In the genomic region with DNA sequence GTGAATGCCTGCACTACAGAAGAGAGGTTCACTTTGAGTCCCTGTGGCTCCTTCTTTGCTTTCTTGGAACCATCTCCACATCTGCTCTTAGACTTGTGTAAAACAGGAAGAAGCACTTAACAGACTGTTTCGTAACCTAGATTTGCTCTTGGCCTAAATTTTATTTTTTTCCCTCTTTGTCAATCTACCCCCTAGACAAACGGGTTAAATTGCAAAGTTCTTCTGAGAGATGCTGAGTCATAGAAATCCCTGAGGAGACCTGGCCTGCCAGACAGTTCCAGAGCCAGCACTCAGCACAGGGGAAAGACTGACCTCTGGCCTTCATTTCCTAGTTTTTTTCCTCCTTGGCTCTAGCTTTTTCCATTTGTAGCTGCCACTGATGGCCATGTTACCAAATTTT, we compare ENCODE assay signal across 11 mouse cellular contexts. TPM values are rescaled to one million over a fixed set of nuclear protein-coding genes. Genes with fewer than 3 reads are reported as not detected.
DNase-seq lines count a peak whose midpoint lies in the region; ATAC-seq and TF ChIP-seq lines count a peak whose summit lies in the region.
"Had no signal": no experiment of that assay in that cellular context is flagged by ENCODE, and none has a peak within 500 bp of the region (broad histone marks: within the 10 kb centered on the region; RNA-seq: fewer than 3 reads in every experiment).

No protein-coding gene starts in this region.

- 0 out of 2 replicates have a peak overlapping the region, but pooled peaks have one; percentile 16 for H3K27ac ChIP-seq in liver, adult 2 months (replicated peaks; ENCODE audit: insufficient read depth, low read depth, low read length)
- no peak overlapping the region for H3K27ac ChIP-seq in liver, embryonic 11.5 days (ENCODE audit: low read depth, low read length)
- no peak overlapping the region for H3K27ac ChIP-seq in forebrain, embryonic 16.5 days (ENCODE audit: low read length)
- H3K27ac ChIP-seq: liver, embryonic 12.5 days; midbrain, embryonic 13.5 days had no signal

- H3K9me3 ChIP-seq in liver, embryonic 11.5 days (ENCODE audit: control insufficient read depth, low read length), result no peaks in the 10 kb centered on the region
- H3K9me3 ChIP-seq in forebrain, embryonic 16.5 days (ENCODE audit: control insufficient read depth, low read length), result no peaks in the 10 kb centered on the region
- H3K9me3 ChIP-seq: liver, embryonic 12.5 days; midbrain, embryonic 13.5 days had no signal

- WGBS in liver, adult 2 months, result 2% methylated on average over 2 of the region's 2 CpGs
- WGBS in liver, embryonic 11.5 days, result 61% methylated on average over 2 of the region's 2 CpGs
- 66% methylated on average over 2 of the region's 2 CpGs for WGBS in forebrain, embryonic 16.5 days

- H3K79me2 ChIP-seq in liver, adult 2 months (ENCODE audit: control insufficient read depth, insufficient read depth, low read length), result peaks cover 4% of the 10 kb centered on the region; the same call in 1 of the 2 replicates

- no peak for TF ChIP-seq POLR2A in liver, adult 2 months (IDR thresholded peaks at IDR 0.05; ENCODE audit: extremely low read depth, insufficient read depth, low read length)

- peak; percentile 20 to 74 for DNase-seq in adrenal gland, adult (ENCODE audit: inconsistent age in 2 of 2, low spot score in 1 of 2)
- no peak for DNase-seq in adrenal gland, postnatal 4 days (ENCODE audit: low spot score in 2 of 2)
- peak; percentile 71 for DNase-seq in liver, adult 2 months (ENCODE audit: extremely low read depth, low read depth, low spot score)
- no peak for DNase-seq in liver, embryonic 11.5 days (ENCODE audit: low spot score)
- peak; percentile 26 for DNase-seq in gastrocnemius, postnatal 10 days
- DNase-seq in layer of hippocampus, postnatal 14 days (ENCODE audit: low spot score in 2 of 2), result no peak
- DNase-seq: layer of hippocampus, adult 9-11 months had no signal

- H3K4me3 ChIP-seq in liver, adult 2 months (ENCODE audit: insufficient read depth, low read depth, low read length), result no peak overlapping the region
- H3K4me3 ChIP-seq in liver, embryonic 11.5 days (ENCODE audit: low read depth, low read length), result no peak overlapping the region
- no peak overlapping the region for H3K4me3 ChIP-seq in forebrain, embryonic 16.5 days (replicated peaks; ENCODE audit: low read length)
- H3K4me3 ChIP-seq: liver, embryonic 12.5 days; midbrain, embryonic 13.5 days had no signal

- H3K36me3 ChIP-seq in liver, adult 2 months (ENCODE audit: control insufficient read depth, insufficient read depth, low read length), result no peaks in the 10 kb centered on the region; the same call in 1 of the 2 replicates
- no peaks in the 10 kb centered on the region for H3K36me3 ChIP-seq in liver, embryonic 11.5 days (ENCODE audit: control insufficient read depth, insufficient read depth, low read length)
- H3K36me3 ChIP-seq in forebrain, embryonic 16.5 days (ENCODE audit: control insufficient read depth, insufficient read depth), result no peaks in the 10 kb centered on the region
- H3K36me3 ChIP-seq: liver, embryonic 12.5 days; midbrain, embryonic 13.5 days had no signal

- TF ChIP-seq CTCF in liver, adult 2 months (IDR thresholded peaks at IDR 0.05; ENCODE audit: low read depth, low read length), result no peak

- H3K27me3 ChIP-seq in liver, adult 2 months (ENCODE audit: control insufficient read depth, insufficient read depth, low read length), result no peaks in the 10 kb centered on the region
- H3K27me3 ChIP-seq in liver, embryonic 11.5 days (replicated peaks; ENCODE audit: control insufficient read depth, insufficient read depth, low read length), result no peaks in the 10 kb centered on the region
- no peaks in the 10 kb centered on the region for H3K27me3 ChIP-seq in forebrain, embryonic 16.5 days (replicated peaks; ENCODE audit: control insufficient read depth, insufficient read depth, low read length)
- H3K27me3 ChIP-seq: liver, embryonic 12.5 days; midbrain, embryonic 13.5 days had no signal

- no peak for ATAC-seq in liver, embryonic 11.5 days (replicated peaks; ENCODE audit: low FRiP score)
- peak; percentile 88 for ATAC-seq in megakaryocyte progenitor cell, adult 5-6 weeks (replicated peaks; ENCODE audit: poor library complexity)
- ATAC-seq in forebrain, embryonic 16.5 days, result no peak
- ATAC-seq: liver, embryonic 12.5 days; midbrain, embryonic 13.5 days had no signal

- no peak overlapping the region for H3K9ac ChIP-seq in liver, adult 2 months (ENCODE audit: low read depth, low read length)
- H3K9ac ChIP-seq in liver, embryonic 11.5 days (ENCODE audit: low read depth, low read length), result no peak overlapping the region
- H3K9ac ChIP-seq in forebrain, embryonic 16.5 days (replicated peaks; ENCODE audit: low read depth, low read length), result no peak overlapping the region
- H3K9ac ChIP-seq: liver, embryonic 12.5 days; midbrain, embryonic 13.5 days had no signal

- H3K4me1 ChIP-seq in liver, adult 2 months (ENCODE audit: control insufficient read depth, insufficient read depth, low read length), result peaks cover 5% of the 10 kb centered on the region; the same call in 1 of the 2 replicates
- no peaks in the 10 kb centered on the region for H3K4me1 ChIP-seq in liver, embryonic 11.5 days (replicated peaks; ENCODE audit: control insufficient read depth, insufficient read depth, low read length)
- H3K4me1 ChIP-seq in forebrain, embryonic 16.5 days (replicated peaks; ENCODE audit: control insufficient read depth, insufficient read depth, low read length), result no peaks in the 10 kb centered on the region
- H3K4me1 ChIP-seq: liver, embryonic 12.5 days had no signal

- H3K4me2 ChIP-seq in liver, embryonic 11.5 days, result no peak overlapping the region
- no peak overlapping the region for H3K4me2 ChIP-seq in forebrain, embryonic 16.5 days (ENCODE audit: low read length)
- H3K4me2 ChIP-seq: liver, embryonic 12.5 days; midbrain, embryonic 13.5 days had no signal

RNA-seq across cellular contexts. Expression of a gene that starts 23.1 kb away (rescaled TPM):
- total RNA-seq in adrenal gland, postnatal 4 days (2021), result 10 to 100 TPM; 82.3 to 88.5 TPM
- total RNA-seq in liver, adult 2 months (2014; rRNA removed), result 16.2 and 21.7 TPM in 2 replicates
- polyA plus RNA-seq in liver, adult 2 months (2012; rRNA removed), result 9.9 and 10.2 TPM in 2 replicates
- polyA plus RNA-seq in liver, embryonic 11.5 days (2014; fragmentation: Nextera tagmentation; extraction: Ambion mirVana), result 53.0 and 56.7 TPM in 2 replicates
- 10 to 100 TPM; 20.8 to 27.2 TPM for total RNA-seq in gastrocnemius, postnatal 10 days (2021)
- total RNA-seq in megakaryocyte progenitor cell, adult 5-6 weeks (2015), result 52.2 and 57.8 TPM in 2 replicates
- total RNA-seq in megakaryocyte progenitor cell, adult 5-6 weeks (2017), result 24.7 and 33.8 TPM in 2 replicates
- 55.5 and 59.8 TPM in 2 replicates for polyA plus RNA-seq in forebrain, embryonic 16.5 days (2015; fragmentation: Nextera tagmentation; extraction: Ambion mirVana)
- total RNA-seq in layer of hippocampus, postnatal 14 days (2021), result 10 to 100 TPM; 39.2 to 39.5 TPM

Comparison
In these comparisons a context has a peak if more than half of its experiments do, and no peak if none do; other contexts are left out.
1. DNase-seq: peak in adrenal gland, adult (2 of 2), liver, adult 2 months (single experiment) and gastrocnemius, postnatal 10 days (single experiment); none in adrenal gland, postnatal 4 days (0 of 2), liver, embryonic 11.5 days (single experiment) and layer of hippocampus, postnatal 14 days (0 of 2).